Mouse (Mus musculus): ENCODE measurements at regions not wholly inside any gene's neighbourhood (a gene's known extent, or its start where the extent isn't known, plus 50 kb on each side); places are given as distances from the start of the nearest gene placed in this dataset.

DNA sequence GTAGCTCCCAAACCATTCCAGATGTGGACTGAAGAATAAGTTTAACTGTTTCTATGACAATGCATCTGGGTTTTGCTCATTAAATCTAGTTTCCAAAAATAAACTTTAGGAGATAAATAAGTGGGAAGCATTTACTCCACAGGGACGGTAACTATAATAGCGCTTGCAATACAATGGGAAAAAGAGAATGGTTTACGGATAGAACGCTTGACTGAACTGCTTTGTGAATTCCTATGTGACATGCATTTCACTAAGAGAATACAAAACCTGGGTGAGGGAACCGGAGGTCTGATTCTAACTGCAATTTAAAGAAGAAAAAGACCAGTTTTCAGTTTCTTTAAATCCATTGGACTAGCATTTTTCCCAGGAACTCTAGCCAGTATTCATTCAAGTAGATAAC is 704.1 kb upstream of the Marcks start:
- TF ChIP-seq MAX (IDR thresholded peaks at IDR 0.05; ENCODE audit: low read length), result no peak
- TF ChIP-seq CTCF (IDR thresholded peaks at IDR 0.05 in 2 of 3, conservative IDR thresholded peaks at IDR 0.05 in 1 of 3; ENCODE audit: control insufficient read depth in 1 of 3, insufficient read depth in 1 of 3, low read depth in 2 of 3, low read length in 3 of 3, poor library complexity in 1 of 3, severe bottlenecking in 1 of 3), result no peak
- no peak for TF ChIP-seq USF1 (IDR thresholded peaks at IDR 0.05; ENCODE audit: low read depth, low read length)
